Mouse (Mus musculus) spleen, adult 12 weeks (tissue): ENCODE measurements around the gene Ksr2.

ENCODE experiments used
- DNase-seq: peaks from one replicate; pipeline ENCODE4 v3.0.0; 2022; ENCODE audit warnings: low spot score

The Ksr2 gene

GRCm38 (mm10) chr5:117691271-117691670, 277.5 kb downstream of the Ksr2 start:
- DNase-seq, result no peak

GRCm38 (mm10) chr5:117693557-117693956, 279.8 kb downstream of the Ksr2 start:
- DNase-seq, result no peak

GRCm38 (mm10) chr5:117694632-117695031, 280.8 kb downstream of the Ksr2 start:
- DNase-seq, result no peak

GRCm38 (mm10) chr5:117696366-117696765, 282.6 kb downstream of the Ksr2 start:
- no peak for DNase-seq

- DNase-seq, result no peak
These were observed 283.8 kb downstream of the Ksr2 start for GRCm38 (mm10) chr5:117697589-117697988.

- no peak for DNase-seq
These were observed 290.6 kb downstream of the Ksr2 start for GRCm38 (mm10) chr5:117704371-117704770.

- DNase-seq, result no peak
These were observed 292.8 kb downstream of the Ksr2 start for GRCm38 (mm10) chr5:117706633-117707032.

- DNase-seq, result no peak
These were observed 295.5 kb downstream of the Ksr2 start for GRCm38 (mm10) chr5:117709306-117709705.

GRCm38 (mm10) chr5:117711636-117712035, 297.8 kb downstream of the Ksr2 start:
- DNase-seq, result no peak

GRCm38 (mm10) chr5:117712207-117712606, 298.4 kb downstream of the Ksr2 start:
- DNase-seq, result no peak

GRCm38 (mm10) chr5:117717120-117717519, 303.3 kb downstream of the Ksr2 start:
- DNase-seq, result no peak

GRCm38 (mm10) chr5:117723316-117723715, 309.5 kb downstream of the Ksr2 start:
- no peak for DNase-seq

- DNase-seq, result no peak
These were observed 312.7 kb downstream of the Ksr2 start for GRCm38 (mm10) chr5:117726548-117726947.

GRCm38 (mm10) chr5:117727138-117727537, 313.3 kb downstream of the Ksr2 start:
- no peak for DNase-seq

- DNase-seq, result no peak
These were observed 317.5 kb downstream of the Ksr2 start for GRCm38 (mm10) chr5:117731311-117731710.

- no peak for DNase-seq
These were observed 330.9 kb downstream of the Ksr2 start for GRCm38 (mm10) chr5:117744654-117745178.

GRCm38 (mm10) chr5:117749353-117749752, 335.6 kb downstream of the Ksr2 start:
- DNase-seq, result no peak

- DNase-seq, result no peak
These were observed 344.1 kb downstream of the Ksr2 start for GRCm38 (mm10) chr5:117757696-117758482.

- no peak for DNase-seq
These were observed 347.5 kb downstream of the Ksr2 start for GRCm38 (mm10) chr5:117761181-117761832.

- DNase-seq, result no peak
These were observed 350.7 kb downstream of the Ksr2 start for GRCm38 (mm10) chr5:117764496-117764895.

- DNase-seq, result no peak
These were observed 365.4 kb downstream of the Ksr2 start for GRCm38 (mm10) chr5:117779175-117779574.

GRCm38 (mm10) chr5:117780681-117781080, 366.9 kb downstream of the Ksr2 start, which contains the start of gene Nos1:
Gene Nos1, plus strand, starts transcription at chr5:117781032.
- no peak for DNase-seq

GRCm38 (mm10) chr5:117781178-117781577, 367.4 kb downstream of the Ksr2 start:
- DNase-seq, result no peak
